Comparison of ENCODE assay signal across 19 mouse cellular contexts in genomic region chr8:95221045-95221444, GRCm38 (mm10). TPM values are rescaled to one million over a fixed set of nuclear protein-coding genes. Genes with fewer than 3 reads are reported as not detected.
A peak's percentile ranks its signal among the peaks of the same experiment; 100 is the strongest.
DNase-seq lines count a peak whose midpoint lies in the region; ATAC-seq and TF ChIP-seq lines count a peak whose summit lies in the region.
"Had no signal": no experiment of that assay in that cellular context is flagged by ENCODE, and none has a peak within 500 bp of the region (broad histone marks: within the 10 kb centered on the region; RNA-seq: fewer than 3 reads in every experiment).

No protein-coding gene starts in this region.

- H3K9me3 ChIP-seq in heart, embryonic 13.5 days: no peaks in the 10 kb centered on the region
- no peaks in the 10 kb centered on the region for H3K9me3 ChIP-seq in kidney, embryonic 14.5 days (ENCODE audit: control insufficient read depth, low read length)
- no peaks in the 10 kb centered on the region for H3K9me3 ChIP-seq in kidney, embryonic 16.5 days (ENCODE audit: low read length)
- no peaks in the 10 kb centered on the region for H3K9me3 ChIP-seq in midbrain, embryonic 11.5 days (ENCODE audit: control insufficient read depth, low read length)
- H3K9me3 ChIP-seq in midbrain, embryonic 16.5 days (replicated peaks; ENCODE audit: control insufficient read depth, low read length, poor library complexity, severe bottlenecking): no peaks in the 10 kb centered on the region
- H3K9me3 ChIP-seq in liver, postnatal 0 days (ENCODE audit: low read length): no peaks in the 10 kb centered on the region
- H3K9me3 ChIP-seq: embryonic facial prominence, embryonic 12.5 days; forebrain, embryonic 12.5 days had no signal

- no peak for ATAC-seq in heart, embryonic 13.5 days (ENCODE audit: extremely low read depth, insufficient number of reproducible peaks, low FRiP score, low TSS enrichment)
- ATAC-seq in kidney, embryonic 14.5 days (ENCODE audit: low FRiP score, low TSS enrichment): peak; percentile 74
- ATAC-seq in kidney, embryonic 16.5 days (ENCODE audit: low FRiP score, low TSS enrichment): no peak
- ATAC-seq in midbrain, embryonic 11.5 days (ENCODE audit: low FRiP score): no peak
- no peak for ATAC-seq in midbrain, embryonic 16.5 days
- no peak for ATAC-seq in liver, postnatal 0 days
- ATAC-seq: activated CD4-positive, CD25-positive, alpha-beta regulatory T cell, adult 4 months; forebrain, embryonic 16.5 days had no signal

- no peak for DNase-seq in heart, adult 9 months (ENCODE audit: low spot score in 2 of 2)
- peak; percentile 67 for DNase-seq in midbrain, embryonic 11.5 days (ENCODE audit: low spot score, missing footprints)
- no peak for DNase-seq in liver, postnatal 0 days
- DNase-seq: cerebellum, adult 11-12 months; cerebellum, adult 9-10 months; cerebellum, postnatal 25 days; gastrocnemius, postnatal 14 days; heart, adult 2 months; heart, postnatal 10 days had no signal

- no peak overlapping the region for H3K4me2 ChIP-seq in heart, embryonic 13.5 days
- H3K4me2 ChIP-seq in kidney, embryonic 14.5 days (replicated peaks; ENCODE audit: low read depth, low read length): no peak overlapping the region
- H3K4me2 ChIP-seq in kidney, embryonic 16.5 days (replicated peaks; ENCODE audit: low read depth, low read length): no peak overlapping the region
- no peak overlapping the region for H3K4me2 ChIP-seq in midbrain, embryonic 11.5 days
- H3K4me2 ChIP-seq in midbrain, embryonic 16.5 days (ENCODE audit: low read length): no peak overlapping the region
- no peak overlapping the region for H3K4me2 ChIP-seq in liver, postnatal 0 days (ENCODE audit: low read depth, low read length)
- H3K4me2 ChIP-seq: embryonic facial prominence, embryonic 12.5 days; forebrain, embryonic 12.5 days; hindbrain, embryonic 14.5 days had no signal

- H3K27ac ChIP-seq in heart, embryonic 13.5 days (replicated peaks): peak overlapping the region; percentile 32; the same call in 1 of the 2 replicates
- H3K27ac ChIP-seq in kidney, embryonic 14.5 days (ENCODE audit: low read depth, low read length): no peak overlapping the region
- no peak overlapping the region; the same call in 1 of the 2 replicates for H3K27ac ChIP-seq in kidney, embryonic 16.5 days (ENCODE audit: low read length)
- no peak overlapping the region for H3K27ac ChIP-seq in midbrain, embryonic 11.5 days (ENCODE audit: low read depth, low read length)
- H3K27ac ChIP-seq in midbrain, embryonic 16.5 days (ENCODE audit: low read length): no peak overlapping the region
- H3K27ac ChIP-seq in liver, postnatal 0 days (ENCODE audit: low read depth): no peak overlapping the region
- H3K27ac ChIP-seq: embryonic facial prominence, embryonic 12.5 days; forebrain, embryonic 12.5 days; heart, adult 2 months; hindbrain, embryonic 14.5 days had no signal

- peak overlapping the region; percentile 5; the same call in 1 of the 2 replicates for H3K9ac ChIP-seq in heart, embryonic 13.5 days
- no peak overlapping the region for H3K9ac ChIP-seq in kidney, embryonic 14.5 days (ENCODE audit: low read depth, low read length)
- no peak overlapping the region for H3K9ac ChIP-seq in kidney, embryonic 16.5 days (replicated peaks; ENCODE audit: low read length)
- no peak overlapping the region for H3K9ac ChIP-seq in midbrain, embryonic 11.5 days (ENCODE audit: low read length)
- no peak overlapping the region for H3K9ac ChIP-seq in midbrain, embryonic 16.5 days (ENCODE audit: low read depth, low read length)
- no peak overlapping the region for H3K9ac ChIP-seq in liver, postnatal 0 days (replicated peaks)
- H3K9ac ChIP-seq: embryonic facial prominence, embryonic 12.5 days; forebrain, embryonic 12.5 days; hindbrain, embryonic 14.5 days had no signal

- 24% methylated on average over 2 of the region's 2 CpGs for WGBS in heart, embryonic 13.5 days
- 38% methylated on average over 2 of the region's 2 CpGs for WGBS in kidney, embryonic 14.5 days
- 24% methylated on average over 2 of the region's 2 CpGs for WGBS in kidney, embryonic 16.5 days
- WGBS in midbrain, embryonic 11.5 days: 50% methylated on average over 2 of the region's 2 CpGs
- 61% methylated on average over 2 of the region's 2 CpGs for WGBS in midbrain, embryonic 16.5 days
- 14% methylated on average over 2 of the region's 2 CpGs for WGBS in liver, postnatal 0 days (ENCODE audit: insufficient replicate concordance)

- H3K4me3 ChIP-seq in heart, embryonic 13.5 days: no peak overlapping the region
- no peak overlapping the region for H3K4me3 ChIP-seq in kidney, embryonic 14.5 days (ENCODE audit: low read length)
- no peak overlapping the region for H3K4me3 ChIP-seq in kidney, embryonic 16.5 days (ENCODE audit: low read length)
- H3K4me3 ChIP-seq in midbrain, embryonic 11.5 days (ENCODE audit: low read depth, low read length): no peak overlapping the region
- H3K4me3 ChIP-seq in midbrain, embryonic 16.5 days (ENCODE audit: low read depth, low read length): no peak overlapping the region
- no peak overlapping the region for H3K4me3 ChIP-seq in liver, postnatal 0 days (ENCODE audit: low read depth, low read length)
- H3K4me3 ChIP-seq: embryonic facial prominence, embryonic 12.5 days; forebrain, embryonic 12.5 days; heart, adult 2 months had no signal

- no peak for TF ChIP-seq EP300 in liver, postnatal 0 days (IDR thresholded peaks at IDR 0.05; ENCODE audit: low read depth)

- no peaks in the 10 kb centered on the region for H3K27me3 ChIP-seq in heart, embryonic 13.5 days (replicated peaks)
- no peaks in the 10 kb centered on the region for H3K27me3 ChIP-seq in kidney, embryonic 14.5 days (ENCODE audit: control insufficient read depth, insufficient read depth, low read length)
- H3K27me3 ChIP-seq in kidney, embryonic 16.5 days (ENCODE audit: insufficient read depth, low read length): no peaks in the 10 kb centered on the region
- H3K27me3 ChIP-seq in midbrain, embryonic 11.5 days (ENCODE audit: control insufficient read depth, insufficient read depth, low read length): no peaks in the 10 kb centered on the region
- no peaks in the 10 kb centered on the region for H3K27me3 ChIP-seq in midbrain, embryonic 16.5 days (ENCODE audit: control insufficient read depth, insufficient read depth, low read depth, low read length)
- H3K27me3 ChIP-seq in liver, postnatal 0 days (ENCODE audit: insufficient read depth, low read length): no peaks in the 10 kb centered on the region
- H3K27me3 ChIP-seq: embryonic facial prominence, embryonic 12.5 days; forebrain, embryonic 12.5 days; Patski had no signal

- TF ChIP-seq CTCF in liver, postnatal 0 days (IDR thresholded peaks at IDR 0.05; ENCODE audit: low read depth): no peak

- H3K36me3 ChIP-seq in heart, embryonic 13.5 days: no peaks in the 10 kb centered on the region
- no peaks in the 10 kb centered on the region for H3K36me3 ChIP-seq in kidney, embryonic 14.5 days (ENCODE audit: control insufficient read depth, insufficient read depth, low read length)
- H3K36me3 ChIP-seq in kidney, embryonic 16.5 days (ENCODE audit: insufficient read depth, low read length): no peaks in the 10 kb centered on the region
- no peaks in the 10 kb centered on the region for H3K36me3 ChIP-seq in midbrain, embryonic 11.5 days (ENCODE audit: control insufficient read depth, insufficient read depth, low read length)
- H3K36me3 ChIP-seq in midbrain, embryonic 16.5 days (ENCODE audit: control insufficient read depth, insufficient read depth, low read length): no peaks in the 10 kb centered on the region
- no peaks in the 10 kb centered on the region for H3K36me3 ChIP-seq in liver, postnatal 0 days (replicated peaks; ENCODE audit: insufficient read depth, low read length)
- H3K36me3 ChIP-seq: embryonic facial prominence, embryonic 12.5 days; forebrain, embryonic 12.5 days had no signal

- peaks cover 12% of the 10 kb centered on the region for H3K4me1 ChIP-seq in heart, embryonic 13.5 days
- H3K4me1 ChIP-seq in kidney, embryonic 14.5 days (ENCODE audit: control insufficient read depth, insufficient read depth, low read length): peaks cover 16% of the 10 kb centered on the region
- H3K4me1 ChIP-seq in kidney, embryonic 16.5 days (ENCODE audit: insufficient read depth, low read length): peaks cover 14% of the 10 kb centered on the region
- no peaks in the 10 kb centered on the region for H3K4me1 ChIP-seq in midbrain, embryonic 11.5 days (ENCODE audit: control insufficient read depth, insufficient read depth, low read length)
- no peaks in the 10 kb centered on the region for H3K4me1 ChIP-seq in midbrain, embryonic 16.5 days (ENCODE audit: control insufficient read depth, insufficient read depth, low read length)
- no peaks in the 10 kb centered on the region for H3K4me1 ChIP-seq in liver, postnatal 0 days (ENCODE audit: insufficient read depth)
- H3K4me1 ChIP-seq: embryonic facial prominence, embryonic 12.5 days; forebrain, embryonic 12.5 days had no signal

RNA-seq across cellular contexts. Expression of gene Kifc3, which starts 18.4 kb away (rescaled TPM):
- 10.6 and 12.1 TPM in 2 replicates for polyA plus RNA-seq in heart, embryonic 13.5 days (2015; fragmentation: Nextera tagmentation; extraction: Ambion mirVana)
- polyA plus RNA-seq in kidney, embryonic 14.5 days (2014; fragmentation: Nextera tagmentation; extraction: Ambion mirVana): 13.5 and 19.8 TPM in 2 replicates
- polyA plus RNA-seq in kidney, embryonic 16.5 days (2015; fragmentation: Nextera tagmentation; extraction: Ambion mirVana): 32.5 and 37.7 TPM in 2 replicates
- polyA plus RNA-seq in midbrain, embryonic 11.5 days (2014; fragmentation: Nextera tagmentation; extraction: Ambion mirVana): 2.3 and 3.6 TPM in 2 replicates
- polyA plus RNA-seq in midbrain, embryonic 16.5 days (2015; fragmentation: Nextera tagmentation; extraction: Ambion mirVana): 28.2 and 31.1 TPM in 2 replicates
- 5.3 and 5.4 TPM in 2 replicates for polyA plus RNA-seq in liver, postnatal 0 days (2015; fragmentation: Nextera tagmentation; extraction: Ambion mirVana)
